Mouse (Mus musculus) megakaryocyte, embryonic 14.5 days (primary cell): ENCODE results near the gene Mterf1a. TPM values are rescaled to one million over a fixed set of nuclear protein-coding genes. Genes with fewer than 3 reads are reported as not detected.

Source experiments
- H3K27me3 ChIP-seq: replicated peaks from 2 replicates; pipeline ENCODE3; 2012; ENCODE audit warnings: inconsistent platforms
- H3K36me3 ChIP-seq: replicated peaks from 2 replicates; pipeline ENCODE3; 2012; ENCODE audit warnings: low read length, inconsistent platforms, mixed read lengths
- H3K4me1 ChIP-seq: 2 replicates; pipeline ENCODE4 v1.6.1; 2012; ENCODE audit warnings: inconsistent platforms
- H3K4me3 ChIP-seq: replicated peaks from 2 replicates; pipeline ENCODE3; 2012; ENCODE audit warnings: moderate library complexity, mild to moderate bottlenecking, inconsistent platforms
- H3K9me3 ChIP-seq: 2 replicates; pipeline ENCODE4 v1.6.1; 2012; ENCODE audit warnings: inconsistent platforms
- FLI1 ChIP-seq: IDR thresholded peaks from 2 replicates; pipeline ENCODE4 v1.6.1; 2012; ENCODE audit warnings: low read length, inconsistent platforms, mixed read lengths
- GATA1 ChIP-seq: IDR thresholded peaks from 3 replicates; pipeline ENCODE4 v1.6.1; 2012; ENCODE audit warnings: mixed read lengths, low read length, inconsistent platforms, borderline replicate concordance
- polyA plus RNA-seq: library from polyadenylated mRNA; stranded (reverse); fragments of >175 nt; gene quantifications from 2 replicates; pipeline ENCODE4 v1.2.3, GENCODE M21; 2012; ENCODE audit warnings: low replicate concordance; ENCODE audit not compliant: insufficient read depth

The Mterf1a gene
- polyA plus RNA-seq, 1 experiment: 0.18 TPM

GRCm38 (mm10) chr5:3845026-3845425, 48.7 kb downstream of the Mterf1a start, which contains the start of gene Lrrd1:
Gene Lrrd1, plus strand, starts transcription at chr5:3845173.
- Histone ChIP-seq H3K4me1 (no peaks in the 10 kb centered on the region), H3K27me3 (peaks cover 3% of the 10 kb centered on the region), H3K4me3 (no peak within 1 kb of the TSS), H3K9me3 (peaks cover 5% of the 10 kb centered on the region), H3K36me3 (peaks cover 52% of the 10 kb centered on the region)
- TF ChIP-seq FLI1: no peak
- no peak for TF ChIP-seq GATA1

Other genes starting within 250 kb of the Mterf1a start
- not detected in 2 replicates for gene Tmbim7, start 242.8 kb downstream of the Mterf1a start, polyA plus RNA-seq
- gene Gatad1, start 236.7 kb downstream of the Mterf1a start, polyA plus RNA-seq: 63.4 and 64.7 TPM in 2 replicates
- 6.8 and 7.4 TPM in 2 replicates for gene Ankib1, start 91.0 kb downstream of the Mterf1a start, polyA plus RNA-seq
- 2.0 TPM in 1 of 2 replicates, not detected in the other for gene Krit1, start 90.7 kb downstream of the Mterf1a start, polyA plus RNA-seq
- not detected in 2 replicates for gene Lrrd1, start 48.8 kb downstream of the Mterf1a start, polyA plus RNA-seq
- gene Akap9, start 34.1 kb upstream of the Mterf1a start, polyA plus RNA-seq: 4.6 and 12.3 TPM in 2 replicates
- 58.0 and 614 TPM in 2 replicates for gene Cyp51, start 210.8 kb upstream of the Mterf1a start, polyA plus RNA-seq